Mouse (Mus musculus): ENCODE data around the gene Gm11236. TPM values are rescaled to one million over a fixed set of nuclear protein-coding genes. Genes with fewer than 3 reads are reported as not detected.

Gm11236 gene
- polyA plus RNA-seq (2012; rRNA removed; ENCODE audit: low replicate concordance), result not detected in 2 replicates

DNA sequence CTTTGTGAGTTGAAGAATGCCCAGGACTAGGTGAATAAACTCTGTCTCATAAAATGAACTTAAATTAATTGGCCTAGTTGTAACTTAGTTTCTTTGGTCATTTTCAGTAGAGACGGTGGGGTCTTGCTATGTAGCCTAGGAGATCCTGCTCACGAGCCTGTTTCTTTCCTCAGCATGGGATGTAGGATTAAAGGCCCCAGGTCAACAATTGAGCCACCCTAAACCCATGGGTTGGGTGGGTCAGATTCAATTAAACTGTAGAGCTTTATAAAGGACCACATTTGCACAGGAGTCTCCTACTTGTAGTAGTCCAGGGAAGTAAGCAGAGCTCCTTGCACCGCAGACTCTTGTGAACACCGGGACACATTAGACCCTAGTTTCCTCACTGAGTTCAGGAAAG is at the start of gene Gm11236:
Gene Gm11236, plus strand, starts transcription at position 301 of the 400 bp plus-strand sequence.

GRCm38 (mm10) chr4:73607581-73607980 is 30.3 kb upstream of the Gm11236 start, which contains the start of gene Gm11238:
Gene Gm11238 (plus strand): TSS chr4:73607881.

DNA sequence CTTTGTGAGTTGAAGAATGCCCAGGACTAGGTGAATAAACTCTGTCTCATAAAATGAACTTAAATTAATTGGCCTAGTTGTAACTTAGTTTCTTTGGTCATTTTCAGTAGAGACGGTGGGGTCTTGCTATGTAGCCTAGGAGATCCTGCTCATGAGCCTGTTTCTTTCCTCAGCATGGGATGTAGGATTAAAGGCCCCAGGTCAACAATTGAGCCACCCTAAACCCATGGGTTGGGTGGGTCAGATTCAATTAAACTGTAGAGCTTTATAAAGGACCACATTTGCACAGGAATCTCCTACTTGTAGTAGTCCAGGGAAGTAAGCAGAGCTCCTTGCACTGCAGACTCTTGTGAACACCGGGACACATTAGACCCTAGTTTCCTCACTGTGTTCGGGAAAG is 15.2 kb upstream of the Gm11236 start, which contains the start of gene Gm11237:
Gene Gm11237, plus strand, starts transcription at position 301 of the 400 bp plus-strand sequence.

DNA sequence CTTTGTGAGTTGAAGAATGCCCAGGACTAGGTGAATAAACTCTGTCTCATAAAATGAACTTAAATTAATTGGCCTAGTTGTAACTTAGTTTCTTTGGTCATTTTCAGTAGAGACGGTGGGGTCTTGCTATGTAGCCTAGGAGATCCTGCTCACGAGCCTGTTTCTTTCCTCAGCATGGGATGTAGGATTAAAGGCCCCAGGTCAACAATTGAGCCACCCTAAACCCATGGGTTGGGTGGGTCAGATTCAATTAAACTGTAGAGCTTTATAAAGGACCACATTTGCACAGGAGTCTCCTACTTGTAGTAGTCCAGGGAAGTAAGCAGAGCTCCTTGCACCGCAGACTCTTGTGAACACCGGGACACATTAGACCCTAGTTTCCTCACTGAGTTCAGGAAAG is 30.1 kb downstream of the Gm11236 start, which contains the start of gene Gm11239:
Gene Gm11239, plus strand, starts transcription at position 301 of the 400 bp plus-strand sequence.

DNA sequence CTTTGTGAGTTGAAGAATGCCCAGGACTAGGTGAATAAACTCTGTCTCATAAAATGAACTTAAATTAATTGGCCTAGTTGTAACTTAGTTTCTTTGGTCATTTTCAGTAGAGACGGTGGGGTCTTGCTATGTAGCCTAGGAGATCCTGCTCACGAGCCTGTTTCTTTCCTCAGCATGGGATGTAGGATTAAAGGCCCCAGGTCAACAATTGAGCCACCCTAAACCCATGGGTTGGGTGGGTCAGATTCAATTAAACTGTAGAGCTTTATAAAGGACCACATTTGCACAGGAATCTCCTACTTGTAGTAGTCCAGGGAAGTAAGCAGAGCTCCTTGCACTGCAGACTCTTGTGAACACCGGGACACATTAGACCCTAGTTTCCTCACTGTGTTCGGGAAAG is 45.3 kb downstream of the Gm11236 start, which contains the start of gene Gm428:
Gene Gm428, plus strand, starts transcription at position 301 of the 400 bp plus-strand sequence.

Other genes with a start within 250 kb of the Gm11236 start
- gene Gm11487, start 233.0 kb upstream of the Gm11236 start, polyA plus RNA-seq (2012; rRNA removed; ENCODE audit: low replicate concordance), result not detected in 2 replicates
- gene Gm11238, start 30.2 kb upstream of the Gm11236 start, polyA plus RNA-seq (2012; rRNA removed; ENCODE audit: low replicate concordance), result not detected in 2 replicates
- not detected in 2 replicates for gene Gm11237, start 15.1 kb upstream of the Gm11236 start, polyA plus RNA-seq (2012; rRNA removed; ENCODE audit: low replicate concordance)
- gene Gm11239, start 30.2 kb downstream of the Gm11236 start, polyA plus RNA-seq (2012; rRNA removed; ENCODE audit: low replicate concordance), result not detected in 2 replicates
- not detected in 2 replicates for gene Gm428, start 45.4 kb downstream of the Gm11236 start, polyA plus RNA-seq (2012; rRNA removed; ENCODE audit: low replicate concordance)
- 2.3 and 2.9 TPM in 2 replicates for gene Rasef, start 152.9 kb downstream of the Gm11236 start, polyA plus RNA-seq (2012; rRNA removed; ENCODE audit: low replicate concordance)
- not detected in 2 replicates for gene Gm11758, start 238.1 kb downstream of the Gm11236 start, polyA plus RNA-seq (2012; rRNA removed; ENCODE audit: low replicate concordance)

All from mammary gland, adult 2 months (tissue).